Mouse (Mus musculus) ovary, adult 2 months (tissue): ENCODE results near the gene Cxcl3. TPM values are rescaled to one million over a fixed set of nuclear protein-coding genes. Genes with fewer than 3 reads are reported as not detected.

Source experiments
- polyA plus RNA-seq: library from polyadenylated mRNA; depleted of rRNA; stranded (reverse); fragments of >200 nt; gene quantifications from 2 replicates; pipeline ENCODE4 v1.2.3, GENCODE M21; 2012; rRNA removed

Gene Cxcl3
- polyA plus RNA-seq, result 0.26 and 0.45 TPM in 2 replicates

DNA sequence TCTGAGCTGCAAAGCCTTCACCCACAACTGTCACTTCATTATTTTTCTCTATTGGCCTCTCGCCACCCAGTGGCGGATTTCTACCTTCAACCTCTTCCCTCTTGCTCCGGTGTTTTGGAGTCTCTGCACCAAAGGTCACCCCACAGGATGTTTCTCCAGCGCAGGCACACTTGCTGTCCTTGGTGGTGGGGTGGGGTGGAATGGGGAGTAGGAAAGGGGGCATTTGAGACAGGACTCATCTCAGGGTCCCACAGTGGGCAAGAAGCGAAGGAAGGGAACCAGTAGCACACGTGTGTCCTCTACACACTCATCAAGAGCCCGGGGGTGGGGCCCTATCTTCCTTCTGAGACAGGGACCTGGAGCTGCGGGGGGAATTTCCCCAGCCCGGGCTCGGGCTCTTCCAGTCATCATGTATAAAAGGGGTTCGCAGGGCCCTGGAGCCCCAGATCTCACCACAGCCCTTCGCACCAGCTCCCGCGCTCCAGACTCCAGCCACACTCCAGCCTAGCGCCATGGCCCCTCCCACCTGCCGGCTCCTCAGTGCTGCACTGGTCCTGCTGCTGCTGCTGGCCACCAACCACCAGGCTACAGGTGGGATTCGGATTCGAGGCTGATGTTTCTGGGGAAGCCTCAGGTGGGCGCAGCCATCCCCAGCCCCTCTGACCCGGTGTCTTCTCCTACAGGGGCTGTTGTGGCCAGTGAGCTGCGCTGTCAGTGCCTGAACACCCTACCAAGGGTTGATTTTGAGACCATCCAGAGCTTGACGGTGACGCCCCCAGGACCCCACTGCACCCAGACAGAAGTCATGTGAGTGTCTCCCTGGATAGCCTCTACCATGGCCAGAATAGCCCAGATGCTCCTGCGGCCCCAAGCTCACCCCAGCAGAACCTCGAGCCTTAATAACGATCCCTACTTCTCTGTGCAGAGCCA lies at the start of gene Cxcl3:
Cxcl3 (plus strand) TSS at position 445 of the 930 bp plus-strand sequence.

GRCm38 (mm10) chr5:90759077-90760065 lies 26.5 kb upstream of the Cxcl3 start, which contains the start of gene Cxcl5:
Cxcl5 (plus strand) TSS chr5:90759360.

DNA sequence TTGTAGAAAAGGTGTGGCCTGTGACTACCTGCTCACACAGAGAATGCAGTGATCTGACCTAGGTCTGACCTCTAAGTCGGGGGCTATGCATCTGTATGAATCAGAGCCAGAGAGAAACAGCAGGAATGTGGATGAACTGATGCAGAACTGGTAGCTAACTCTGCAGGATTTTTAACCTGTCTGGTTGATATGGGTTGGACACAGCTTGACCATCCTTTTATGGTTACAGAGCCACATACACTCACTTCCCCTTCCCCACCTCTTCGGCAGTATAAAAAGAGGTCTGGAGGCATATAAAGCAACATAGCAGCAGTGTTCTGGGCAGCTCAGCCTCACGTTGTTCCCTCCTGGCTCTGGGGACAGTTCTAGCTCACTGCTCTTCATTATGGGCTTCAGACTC lies 17.7 kb upstream of the Cxcl3 start, which contains the start of gene Ppbp:
Ppbp (plus strand) TSS at position 301 of the 400 bp plus-strand sequence.

GRCm38 (mm10) chr5:90771880-90772653 lies 13.8 kb upstream of the Cxcl3 start, which contains the start of gene Pf4:
Pf4 (plus strand) TSS chr5:90772435.

DNA sequence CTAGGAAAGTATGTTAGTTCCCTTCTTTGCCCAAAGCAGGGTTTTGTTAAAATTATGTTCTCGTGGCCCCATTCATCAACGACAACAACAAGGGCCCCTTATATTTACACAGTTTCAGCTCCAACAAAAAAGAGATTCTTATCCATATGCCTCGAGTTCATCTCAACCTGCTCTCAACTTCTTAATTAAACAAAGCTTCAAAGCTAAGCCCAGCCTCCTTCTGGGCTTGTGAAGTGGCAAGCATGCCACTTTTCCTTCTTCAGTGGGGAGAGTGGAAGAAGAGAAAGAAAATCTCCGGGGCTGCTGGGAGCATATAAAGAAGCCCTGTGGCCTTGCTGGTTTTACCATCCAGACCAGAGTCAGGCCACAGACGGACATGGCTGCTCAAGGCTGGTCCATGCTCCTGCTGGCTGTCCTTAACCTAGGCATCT lies 8.3 kb downstream of the Cxcl3 start, which contains the start of gene Cxcl15:
Cxcl15 (plus strand) TSS at position 340 of the 431 bp plus-strand sequence.

Other genes starting within 250 kb of the Cxcl3 start
- gene 5830473C10Rik, start 225.0 kb upstream of the Cxcl3 start, polyA plus RNA-seq, result 0.21 and 0.26 TPM in 2 replicates
- 0.32 and 0.63 TPM in 2 replicates for gene Rassf6, start 145.4 kb upstream of the Cxcl3 start, polyA plus RNA-seq
- 0.50 and 0.60 TPM in 2 replicates for gene Cxcl5, start 26.7 kb upstream of the Cxcl3 start, polyA plus RNA-seq
- 0.30 and 1.2 TPM in 2 replicates for gene Ppbp, start 17.6 kb upstream of the Cxcl3 start, polyA plus RNA-seq
- 21.2 and 21.6 TPM in 2 replicates for gene Pf4, start 13.7 kb upstream of the Cxcl3 start, polyA plus RNA-seq
- gene Cxcl15, start 8.4 kb downstream of the Cxcl3 start, polyA plus RNA-seq, result not detected in 2 replicates
- gene Cxcl1, start 105.1 kb downstream of the Cxcl3 start, polyA plus RNA-seq, result 6.2 and 9.2 TPM in 2 replicates
- 1.4 and 5.1 TPM in 2 replicates for gene Cxcl2, start 117.8 kb downstream of the Cxcl3 start, polyA plus RNA-seq
- 53.7 and 99.6 TPM in 2 replicates for gene Mthfd2l, start 145.0 kb downstream of the Cxcl3 start, polyA plus RNA-seq
- gene Epgn, start 241.4 kb downstream of the Cxcl3 start, polyA plus RNA-seq, result not detected in 2 replicates